Mouse (Mus musculus) heart, postnatal 10 days (tissue): Measurements from ENCODE around the gene Gm20388. TPM values are rescaled to one million over a fixed set of nuclear protein-coding genes. Genes with fewer than 3 reads are reported as not detected.

ENCODE experiments used
- DNase-seq, 2 experiments: peaks; one replicate each; pipeline ENCODE4 v3.0.0; 2021
- intact Hi-C: fragments of 180-260 bp; cut with DNase I; formaldehyde crosslinking; loops from one replicate; pipeline ENCODE4 v1.15.1; 2025
- total RNA-seq, 2 experiments: library from RNA; stranded (reverse); gene quantifications; 2 replicates each; pipeline ENCODE4 v1.2.3; 2021

Gm20388 gene
- total RNA-seq, 2 experiments from 2014 or later, result 2.0 to 2.2 TPM

- intact Hi-C loops, result no loop called here
- DNase-seq, result no peak
Measured at GRCm38 (mm10) chr8:120037611-120038010, 127.0 kb downstream of the Gm20388 start.

GRCm38 (mm10) chr8:120038741-120039140 is 128.1 kb downstream of the Gm20388 start:
- no peak for DNase-seq
- intact Hi-C loops, result no loop called here

DNA sequence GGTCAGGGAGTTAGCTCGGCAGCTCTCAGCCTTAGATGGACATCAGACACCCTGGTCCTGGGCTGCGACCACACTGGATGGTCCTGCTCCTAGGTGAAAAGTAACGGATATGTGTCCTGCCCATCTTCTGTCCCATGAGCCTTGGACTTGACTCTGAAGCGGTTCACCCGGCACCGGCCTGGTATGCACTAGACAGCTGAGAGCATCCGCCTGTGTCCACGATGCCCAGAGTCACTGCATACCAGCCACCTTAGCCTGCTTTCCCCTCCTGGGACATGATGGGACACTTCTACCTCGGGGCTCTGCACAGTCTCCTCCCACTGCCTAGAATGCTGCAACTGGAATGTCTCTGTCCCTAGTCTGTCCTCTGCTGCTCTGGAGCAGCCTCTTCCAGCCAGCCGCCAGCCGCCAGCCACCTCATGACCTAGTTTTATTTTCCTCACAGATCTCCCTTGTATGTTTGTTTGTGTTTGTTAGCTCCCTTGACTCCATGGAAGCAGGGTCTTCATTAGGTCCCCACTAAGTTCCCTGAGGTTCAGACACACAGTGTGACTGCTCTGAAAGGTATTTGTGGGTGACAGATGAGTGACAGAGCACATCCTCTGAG is 128.8 kb downstream of the Gm20388 start:
- no peak for DNase-seq
- intact Hi-C loops, result no loop called here

DNA sequence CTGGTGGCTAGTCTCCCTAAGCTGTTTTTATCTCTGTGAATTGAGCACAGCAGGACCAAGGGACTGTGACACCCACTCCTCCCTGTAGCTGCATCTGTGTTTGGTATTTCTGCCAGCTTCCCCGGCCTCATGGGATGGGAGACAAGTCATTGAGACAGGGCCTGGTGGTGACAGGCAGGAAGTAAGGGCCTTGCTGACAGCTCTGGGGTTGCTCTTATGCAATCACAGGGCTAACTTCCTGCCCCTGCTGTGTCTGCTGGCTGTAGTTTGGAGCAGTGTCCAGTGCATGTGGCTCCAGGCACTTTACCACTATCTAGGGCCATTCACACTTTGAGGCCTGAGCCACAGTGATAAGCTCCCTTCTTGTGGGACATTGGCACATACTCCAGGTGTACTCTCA is 130.2 kb downstream of the Gm20388 start:
- DNase-seq, result peak; percentile 70 to 78
- intact Hi-C loops, result no loop called here

GRCm38 (mm10) chr8:120042542-120043312 is 132.1 kb downstream of the Gm20388 start:
- intact Hi-C loops, result no loop called here

GRCm38 (mm10) chr8:120044907-120045306 is 134.3 kb downstream of the Gm20388 start:
- DNase-seq, result no peak
- intact Hi-C loops, result loop anchor here (2.0 kb wide), 1 partner anchor 44 kb away; no protein-coding TSS in a partner anchor

More at GRCm38 (mm10) chr8:120042542-120043312, 132.1 kb downstream of the Gm20388 start:
- no peak for DNase-seq

DNA sequence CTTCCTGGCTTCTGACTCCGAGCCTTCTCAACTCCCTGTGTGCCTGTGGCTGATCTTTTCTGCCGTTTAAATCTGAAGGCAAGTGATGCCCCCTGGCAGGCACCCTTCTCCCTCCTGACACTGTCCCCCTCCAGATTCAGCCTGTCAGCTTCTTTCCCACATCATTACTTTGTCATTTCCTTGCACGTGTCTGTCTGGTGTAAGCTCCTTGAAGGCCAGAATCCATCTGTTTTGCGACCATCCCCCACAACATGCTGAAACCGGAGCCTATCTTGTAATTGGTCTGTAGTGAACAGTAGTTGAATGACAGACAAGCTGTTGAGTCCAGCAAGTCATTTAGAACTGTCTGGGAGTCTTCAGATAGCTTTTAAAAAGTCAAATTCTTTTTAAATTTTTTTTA is 134.8 kb downstream of the Gm20388 start:
- intact Hi-C loops, result loop anchor here (2.0 kb wide), 1 partner anchor 45 kb away; no protein-coding TSS in a partner anchor
- DNase-seq, result no peak

GRCm38 (mm10) chr8:120046258-120047020 is 135.8 kb downstream of the Gm20388 start:
- intact Hi-C loops, result no loop called here
- peak; percentile 91 to 92 for DNase-seq

DNA sequence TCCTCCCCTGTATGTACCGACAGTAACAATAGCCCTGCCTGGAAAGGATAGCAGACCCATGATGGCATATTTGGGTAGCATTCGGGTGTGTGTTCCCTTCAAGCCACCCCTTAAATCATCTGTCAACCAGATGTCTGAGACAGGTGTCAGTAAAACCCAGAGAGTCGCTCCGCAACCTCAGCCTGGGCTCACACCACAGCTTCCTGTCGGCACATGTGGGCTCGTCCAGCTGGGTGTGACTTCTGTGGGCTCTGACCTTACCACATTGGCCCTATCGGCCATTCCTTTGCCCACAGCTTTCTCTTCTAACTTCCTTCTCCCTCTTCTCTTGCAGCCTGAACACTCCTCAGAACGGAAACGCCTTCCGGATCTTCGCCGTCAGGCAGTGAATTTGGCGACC is 139.3 kb downstream of the Gm20388 start:
- intact Hi-C loops, result no loop called here
- DNase-seq, result no peak

- intact Hi-C loops, result no loop called here
- no peak for DNase-seq
Measured at GRCm38 (mm10) chr8:120050376-120050775, 139.7 kb downstream of the Gm20388 start.

- intact Hi-C loops, result no loop called here
- peak in 1 of 2 experiments; percentile 51 for DNase-seq
Measured at GRCm38 (mm10) chr8:120051006-120051405, 140.4 kb downstream of the Gm20388 start.

DNA sequence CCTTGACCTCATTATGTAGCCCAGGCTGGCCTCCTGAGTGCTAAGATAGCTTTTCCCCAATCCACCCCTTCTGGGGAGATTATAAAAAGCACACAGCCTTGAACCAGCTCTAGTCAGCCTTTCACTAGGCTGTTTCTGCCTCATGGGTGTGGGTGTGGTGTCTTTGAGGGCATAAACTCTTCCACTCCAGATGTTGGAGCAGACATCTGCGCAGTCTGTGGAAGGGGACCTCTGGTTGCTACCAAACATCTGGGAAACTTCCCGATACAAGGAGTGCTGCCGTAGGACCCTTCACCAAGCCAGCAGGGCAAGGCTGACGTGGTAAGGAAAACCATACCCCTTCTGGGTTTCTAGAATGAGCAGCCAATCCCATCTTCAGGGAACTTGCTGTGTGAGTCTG is 141.3 kb downstream of the Gm20388 start:
- DNase-seq, result no peak
- intact Hi-C loops, result no loop called here

DNA sequence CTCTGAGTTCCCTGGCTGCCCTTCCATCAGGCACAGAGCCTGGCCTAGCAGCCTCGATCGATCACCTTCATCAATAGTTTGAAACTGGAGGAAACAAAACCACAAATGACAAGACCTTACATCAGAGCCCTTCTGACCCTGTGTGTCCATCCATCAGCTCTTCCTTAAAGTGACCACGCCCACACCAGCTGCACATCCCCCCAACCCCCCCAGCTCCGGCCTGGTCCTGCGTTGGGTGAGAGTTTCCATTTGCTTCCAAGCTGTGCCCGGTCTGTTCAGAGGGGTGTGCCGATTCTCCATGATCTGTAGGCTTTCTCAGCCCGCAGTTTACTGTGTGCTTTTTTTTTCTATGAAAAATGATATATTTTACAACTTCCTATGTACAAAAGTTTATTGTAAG is 141.7 kb downstream of the Gm20388 start:
- intact Hi-C loops, result no loop called here
- no peak for DNase-seq

- intact Hi-C loops, result no loop called here
- DNase-seq, result no peak
Measured at GRCm38 (mm10) chr8:120054833-120055232, 144.2 kb downstream of the Gm20388 start.

DNA sequence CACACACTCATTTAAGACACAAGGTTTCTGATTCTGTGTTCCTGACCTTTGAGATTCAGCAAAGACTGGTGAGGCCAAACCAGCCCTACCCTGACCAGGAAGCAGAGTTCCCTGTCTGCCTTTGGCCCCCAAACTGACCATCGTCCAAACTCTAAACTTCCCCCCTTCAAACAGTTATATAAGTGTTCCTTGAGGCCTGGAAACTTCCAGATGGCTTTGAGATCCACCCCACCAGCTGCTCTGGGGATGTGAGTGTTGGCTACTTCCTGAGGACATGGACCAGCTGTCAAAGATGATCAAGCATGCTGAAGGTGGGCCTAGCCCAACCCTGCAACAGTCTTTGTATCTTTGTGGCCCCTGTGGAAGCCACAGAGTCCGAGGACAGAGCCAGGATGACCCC is 146.4 kb downstream of the Gm20388 start:
- intact Hi-C loops, result no loop called here
- DNase-seq, result peak; percentile 60 to 66

DNA sequence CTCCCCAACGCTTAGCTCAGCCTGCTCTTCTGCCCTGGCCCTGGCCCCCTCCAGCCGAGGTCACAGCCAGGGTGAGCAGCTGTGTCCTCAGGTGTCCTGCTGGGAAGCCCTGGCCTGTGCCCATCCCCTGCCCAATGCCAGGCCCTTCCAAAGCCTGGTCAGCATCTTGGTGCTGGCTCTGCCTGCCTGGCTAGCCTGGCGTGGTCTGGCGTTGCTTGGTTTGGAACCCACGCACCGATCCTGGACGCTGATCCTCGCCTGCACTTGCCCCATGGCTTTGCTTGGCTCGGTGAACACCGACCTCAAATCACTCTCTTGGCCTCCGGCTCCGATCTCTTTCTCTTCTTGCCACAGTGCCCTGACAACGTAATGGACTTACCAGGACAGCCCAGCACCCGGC is 152.1 kb downstream of the Gm20388 start:
- no peak for DNase-seq

GRCm38 (mm10) chr8:120063326-120063725 is 152.7 kb downstream of the Gm20388 start:
- no peak for DNase-seq
- intact Hi-C loops, result no loop called here

More for the DNA sequence above, 152.1 kb downstream of the Gm20388 start:
- intact Hi-C loops, result no loop called here

DNA sequence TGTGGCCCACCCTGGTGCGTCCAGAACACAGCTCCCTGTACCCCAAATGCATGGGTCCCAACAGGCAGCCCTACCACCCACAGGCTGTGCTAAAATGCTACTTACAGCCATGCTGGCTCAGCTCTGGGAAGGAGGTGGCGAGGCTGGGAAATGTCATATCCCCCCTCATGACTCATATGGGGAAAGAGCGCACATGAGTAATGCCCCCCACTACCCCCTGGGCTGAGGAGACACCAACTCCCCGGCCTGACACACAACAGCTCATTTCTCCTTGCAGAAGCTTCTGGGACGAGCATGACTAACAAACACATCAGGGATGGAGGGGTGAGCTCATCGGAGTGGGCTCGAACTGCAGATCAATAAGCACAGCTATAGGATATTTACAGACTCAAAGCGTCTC is 155.0 kb downstream of the Gm20388 start:
- DNase-seq, result no peak
- intact Hi-C loops, result no loop called here

GRCm38 (mm10) chr8:120066226-120066625 is 155.6 kb downstream of the Gm20388 start:
- intact Hi-C loops, result no loop called here
- no peak for DNase-seq

DNA sequence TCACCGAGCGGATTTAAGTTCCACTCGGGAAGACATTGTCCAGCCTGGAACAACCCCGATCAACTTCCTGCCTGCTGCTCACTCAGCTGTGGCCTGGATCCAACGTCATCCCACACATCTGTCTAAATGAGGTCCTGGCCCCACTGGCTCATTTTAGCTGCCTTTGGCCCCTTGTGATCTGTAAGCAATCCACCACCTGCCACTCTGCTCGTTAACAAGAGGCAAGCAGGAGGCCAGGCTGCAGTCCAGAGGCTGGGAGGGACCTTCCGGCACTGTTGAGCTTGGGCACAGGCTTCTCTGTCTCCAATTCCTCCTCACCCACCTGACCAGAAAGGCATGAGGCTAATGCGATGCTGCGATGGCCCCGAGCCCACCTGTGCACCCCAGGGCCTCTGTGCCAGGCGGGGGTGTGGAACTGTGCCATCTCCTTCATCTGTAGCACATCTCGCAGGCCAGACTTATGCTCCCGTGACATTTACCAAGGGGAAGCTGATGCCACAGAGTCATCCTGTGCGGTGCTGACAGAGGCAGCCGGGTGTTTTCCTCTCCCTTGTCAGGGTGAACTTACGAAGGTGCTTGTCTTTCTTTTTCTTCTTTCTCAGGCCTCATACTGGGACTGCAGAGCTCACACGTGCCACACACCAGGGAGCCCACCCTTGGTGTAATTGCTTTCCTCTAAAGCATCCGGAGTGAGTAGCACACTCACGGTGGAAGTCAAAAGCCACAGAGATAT is 157.5 kb downstream of the Gm20388 start:
- DNase-seq, result peak; percentile 80 to 81
- intact Hi-C loops, result no loop called here

DNA sequence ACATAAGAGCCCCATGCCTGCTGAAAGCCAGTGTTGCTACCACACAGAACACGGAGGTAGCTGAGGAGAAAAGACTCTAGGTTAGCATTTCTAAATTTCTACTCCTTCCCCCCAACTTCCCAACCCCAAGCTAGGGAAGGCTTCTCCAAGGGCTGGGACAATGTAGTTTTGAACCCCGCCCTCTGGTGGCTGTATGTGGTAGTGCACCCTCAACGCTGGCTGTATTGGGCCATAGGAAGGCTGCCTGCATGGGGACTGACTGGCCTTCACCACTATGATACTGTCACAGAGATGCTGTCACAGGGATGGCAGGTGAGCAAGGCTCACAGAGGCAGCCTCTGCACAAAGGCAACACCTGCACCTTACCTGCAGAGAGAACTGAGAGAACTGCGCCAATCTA is 161.0 kb downstream of the Gm20388 start:
- intact Hi-C loops, result loop anchor here (1.0 to 5.0 kb wide), 3 partner anchors 89 to 289 kb away; no protein-coding TSS in a partner anchor
- peak; percentile 89 to 93 for DNase-seq
